Mouse (Mus musculus) large intestine, adult 2 months (tissue): ENCODE results near the gene L3mbtl4. TPM values are rescaled to one million over a fixed set of nuclear protein-coding genes. Genes with fewer than 3 reads are reported as not detected.

Experiments
- DNase-seq: peaks from one replicate; pipeline ENCODE4 v3.0.0-alpha.2; 2012; ENCODE audit warnings: low read depth, low spot score
- WGBS: fragments of 180-500 bp; shearing (Covaris S2); methylation state at CpG from one replicate; pipeline ENCODE4 v1.1.7; 2018; 5-methylcytosine and 5-hydroxymethylcytosine counted together
- polyA plus RNA-seq: library from polyadenylated mRNA; depleted of rRNA; stranded (reverse); fragments of >200 nt; gene quantifications from 2 replicates; pipeline ENCODE4 v1.2.3, GENCODE M21; 2012; rRNA removed

L3mbtl4 gene
- 0.07 TPM in 1 of 2 replicates, not detected in the other for polyA plus RNA-seq

GRCm38 (mm10) chr17:68273527-68273926 is at the start of gene L3mbtl4:
L3mbtl4 (plus strand) TSS chr17:68273797.
- WGBS, result 2% methylated on average over 29 of the region's 29 CpGs

GRCm38 (mm10) chr17:68230484-68230883 is 43.1 kb upstream of the L3mbtl4 start:
- DNase-seq, result no peak
- 66% methylated on average over 4 of the region's 4 CpGs for WGBS

More at GRCm38 (mm10) chr17:68273527-68273926, at the start of gene L3mbtl4:
- DNase-seq, result no peak

- DNase-seq, result no peak
- 87% methylated on average over 4 of the region's 4 CpGs for WGBS
Measured at GRCm38 (mm10) chr17:68235380-68235779, 38.2 kb upstream of the L3mbtl4 start.

- 85% methylated on average over 12 of the region's 12 CpGs for WGBS
- DNase-seq, result no peak
Measured at GRCm38 (mm10) chr17:68236992-68237391, 36.6 kb upstream of the L3mbtl4 start.

- 81% methylated on average over 2 of the region's 2 CpGs for WGBS
- DNase-seq, result no peak
Measured at GRCm38 (mm10) chr17:68240171-68240570, 33.4 kb upstream of the L3mbtl4 start.

GRCm38 (mm10) chr17:68264835-68265557 is 8.6 kb upstream of the L3mbtl4 start:
- WGBS, result 41% methylated on average over 7 of the region's 7 CpGs

GRCm38 (mm10) chr17:68273954-68274353 is 357 bp downstream of the L3mbtl4 start:
- no peak for DNase-seq
- WGBS, result 8% methylated on average over 14 of the region's 14 CpGs

More at GRCm38 (mm10) chr17:68264835-68265557, 8.6 kb upstream of the L3mbtl4 start:
- DNase-seq, result no peak

- no peak for DNase-seq
- 79% methylated on average over 2 of the region's 2 CpGs for WGBS
Measured at GRCm38 (mm10) chr17:68275138-68275537, 1.5 kb downstream of the L3mbtl4 start.

GRCm38 (mm10) chr17:68280915-68281314 is 7.3 kb downstream of the L3mbtl4 start:
- WGBS, result 23% methylated on average over 2 of the region's 2 CpGs

GRCm38 (mm10) chr17:68285119-68285782 is 11.7 kb downstream of the L3mbtl4 start:
- 55% methylated on average over 8 of the region's 8 CpGs for WGBS
- no peak for DNase-seq

More at GRCm38 (mm10) chr17:68280915-68281314, 7.3 kb downstream of the L3mbtl4 start:
- no peak for DNase-seq

GRCm38 (mm10) chr17:68288094-68288493 is 14.5 kb downstream of the L3mbtl4 start:
- no peak for DNase-seq
- WGBS, result 59% methylated on average over 4 of the region's 4 CpGs

- no peak for DNase-seq
- WGBS, result 26% methylated on average over 8 of the region's 8 CpGs
Measured at GRCm38 (mm10) chr17:68288699-68289098, 15.1 kb downstream of the L3mbtl4 start.

GRCm38 (mm10) chr17:68291713-68292364 is 18.2 kb downstream of the L3mbtl4 start:
- no peak for DNase-seq
- WGBS, result 42% methylated on average over 9 of the region's 9 CpGs

- DNase-seq, result no peak
- WGBS, result 77% methylated on average over 6 of the region's 6 CpGs
Measured at GRCm38 (mm10) chr17:68308381-68308780, 34.8 kb downstream of the L3mbtl4 start.

- WGBS, result 75% methylated on average over 5 of the region's 5 CpGs
- no peak for DNase-seq
Measured at GRCm38 (mm10) chr17:68312286-68312927, 38.8 kb downstream of the L3mbtl4 start.

- 69% methylated on average over 8 of the region's 8 CpGs for WGBS
- no peak for DNase-seq
Measured at GRCm38 (mm10) chr17:68320940-68321339, 47.3 kb downstream of the L3mbtl4 start.

- WGBS, result 43% methylated on average over 3 of the region's 3 CpGs
- DNase-seq, result no peak
Measured at GRCm38 (mm10) chr17:68322607-68323006, 49.0 kb downstream of the L3mbtl4 start.

GRCm38 (mm10) chr17:68332225-68332624 is 58.6 kb downstream of the L3mbtl4 start:
- 82% methylated on average over 5 of the region's 5 CpGs for WGBS
- no peak for DNase-seq

GRCm38 (mm10) chr17:68333382-68333781 is 59.8 kb downstream of the L3mbtl4 start:
- WGBS, result 18% methylated on average over 3 of the region's 3 CpGs

More at GRCm38 (mm10) chr17:68333382-68333781, 59.8 kb downstream of the L3mbtl4 start:
- no peak for DNase-seq
